Mouse (Mus musculus) 416B (cell line): Measurements from ENCODE around the gene Amfr.

Experiments used
- DNase-seq: peaks from one replicate; pipeline ENCODE4 v3.0.0; 2011; ENCODE audit warnings: low read depth

Amfr gene

DNA sequence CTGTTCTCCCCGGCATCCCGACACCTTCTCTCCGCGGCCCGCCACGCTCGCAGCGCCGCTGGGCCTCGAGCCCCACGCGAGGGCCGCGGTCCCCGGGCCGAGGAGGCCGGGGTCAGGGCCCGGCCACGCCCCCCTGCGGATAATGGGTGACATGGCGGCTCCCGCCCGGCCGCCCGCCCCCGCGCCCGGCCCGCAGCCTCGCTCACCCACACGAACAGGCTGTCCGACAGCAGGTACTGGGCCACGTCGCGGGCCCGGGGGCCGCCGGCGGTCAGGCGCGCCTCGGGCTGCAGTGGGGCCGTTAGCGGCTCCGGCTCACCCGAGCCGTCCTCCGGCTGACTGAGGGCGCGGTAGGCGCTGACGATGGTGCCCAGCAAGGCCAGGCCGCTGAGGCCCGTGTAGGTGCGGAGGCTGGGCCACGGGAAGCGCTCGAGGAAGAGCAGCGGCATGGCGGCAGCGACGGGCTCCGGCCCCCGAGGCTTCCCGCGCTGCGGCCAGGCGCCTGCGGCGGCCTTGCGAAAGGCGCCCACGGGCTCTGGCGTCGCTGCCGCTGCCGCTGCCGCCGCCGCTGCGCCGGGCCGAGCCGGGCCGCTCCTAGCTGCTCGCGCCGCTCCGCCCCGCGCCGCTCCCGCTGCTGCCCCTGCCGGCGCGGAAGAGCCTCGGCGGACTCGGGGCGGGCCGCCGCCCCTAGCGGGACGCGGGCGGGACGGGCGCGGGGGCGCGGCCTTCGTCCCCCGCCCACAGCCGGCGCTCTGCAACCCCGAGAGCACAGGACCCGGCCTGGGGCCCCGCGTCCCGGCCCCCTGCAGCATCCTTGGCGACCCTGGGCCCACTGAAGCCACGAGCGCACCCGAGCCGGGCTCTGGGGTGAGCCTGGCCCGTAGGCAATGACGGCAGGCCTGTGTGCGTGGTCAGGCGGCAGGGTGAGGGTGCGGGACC lies at the start of gene Amfr:
TSS of gene Amfr (minus strand) at position 830 of the 939 bp plus-strand sequence.
- peak; percentile 52 for DNase-seq

DNA sequence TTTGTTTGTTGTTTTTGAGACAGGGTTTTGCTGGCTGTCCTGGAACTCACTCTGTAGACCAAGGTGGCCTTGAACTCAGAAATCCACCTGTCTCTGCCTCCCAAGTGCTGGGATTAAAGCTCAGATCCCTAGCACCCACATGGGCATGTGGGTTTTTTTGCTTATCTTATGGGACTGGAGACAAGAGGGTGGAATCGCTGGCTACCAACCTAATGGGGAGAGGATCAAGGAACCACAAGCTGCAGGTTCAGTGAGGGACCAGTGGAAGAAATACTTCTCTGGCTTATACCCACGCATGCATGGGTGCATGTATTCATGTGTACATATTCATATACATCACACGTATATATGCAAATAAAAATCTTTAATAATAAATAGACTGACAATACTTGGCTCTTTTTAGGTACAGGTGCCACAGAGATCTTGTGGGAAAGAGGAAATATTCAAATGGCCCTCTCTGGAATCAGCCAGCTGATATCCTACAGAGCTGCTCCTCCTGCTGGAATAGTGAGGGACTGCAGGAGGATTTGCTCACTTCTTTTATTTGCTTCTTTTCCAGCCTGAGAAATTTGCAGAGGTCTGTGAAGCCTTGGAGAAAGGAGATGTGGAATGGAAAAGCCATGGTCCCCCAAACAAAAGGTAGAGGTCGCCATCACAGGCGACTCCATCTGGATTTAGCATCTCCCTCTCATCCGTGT lies 44.7 kb upstream of the Amfr start:
- DNase-seq: peak; percentile 45

DNA sequence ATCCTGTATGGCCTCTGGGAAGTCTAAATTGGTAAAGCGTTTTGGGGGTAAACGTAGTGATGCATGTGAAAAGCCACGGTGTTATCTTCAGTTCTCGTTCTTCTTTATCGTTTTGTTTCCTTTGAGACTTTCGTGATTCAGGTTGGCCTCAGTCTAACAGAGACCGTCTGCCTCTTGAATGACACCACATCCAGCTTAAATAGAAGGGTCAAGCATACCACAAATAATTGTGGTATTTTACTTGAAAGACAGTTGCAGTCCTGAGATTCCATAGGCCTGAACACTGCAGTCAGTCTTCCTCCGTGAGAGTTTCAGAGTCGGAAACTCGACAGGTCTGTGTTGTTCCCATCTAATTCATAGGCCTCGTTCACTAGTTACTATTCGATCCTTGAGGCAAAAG lies 40.1 kb upstream of the Amfr start:
- no peak for DNase-seq

DNA sequence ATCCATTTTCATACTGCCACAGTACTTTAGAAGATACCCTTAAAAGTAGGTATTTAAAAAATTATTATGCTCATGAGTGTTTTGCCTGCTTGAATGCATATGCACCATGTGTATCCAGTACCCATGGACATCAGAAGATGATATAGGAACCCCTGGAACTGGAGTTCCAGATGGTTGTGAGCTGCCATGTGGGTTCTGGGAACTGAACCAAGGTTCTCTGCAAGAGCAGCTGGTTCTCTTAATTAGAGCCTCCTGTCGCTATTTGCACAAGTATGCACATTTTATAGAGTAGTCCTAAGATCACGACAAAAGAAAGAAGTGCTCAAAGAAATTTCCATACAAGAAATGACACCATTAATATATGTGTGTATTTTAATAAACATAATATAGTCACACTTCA lies 35.2 kb upstream of the Amfr start:
- no peak for DNase-seq

DNA sequence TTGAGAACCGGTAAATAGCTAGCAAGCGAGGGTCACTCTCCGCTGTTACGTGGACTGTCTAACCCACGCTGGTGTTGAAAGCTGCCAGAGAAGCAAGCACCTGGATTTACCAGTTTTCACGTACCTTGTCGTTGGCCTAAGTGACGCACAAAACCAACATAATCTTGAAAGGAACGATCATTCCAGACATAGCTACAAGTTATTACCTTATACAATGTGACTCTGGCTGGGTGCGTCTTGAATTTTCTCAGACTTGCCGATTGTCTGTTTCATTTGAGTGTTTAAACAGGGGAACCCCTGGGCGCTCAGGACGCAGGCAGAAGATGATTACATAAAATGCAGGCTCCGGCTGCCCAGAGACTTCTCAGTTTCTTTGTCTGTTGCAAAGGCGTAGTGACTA lies 25.2 kb upstream of the Amfr start:
- DNase-seq: peak; percentile 26

DNA sequence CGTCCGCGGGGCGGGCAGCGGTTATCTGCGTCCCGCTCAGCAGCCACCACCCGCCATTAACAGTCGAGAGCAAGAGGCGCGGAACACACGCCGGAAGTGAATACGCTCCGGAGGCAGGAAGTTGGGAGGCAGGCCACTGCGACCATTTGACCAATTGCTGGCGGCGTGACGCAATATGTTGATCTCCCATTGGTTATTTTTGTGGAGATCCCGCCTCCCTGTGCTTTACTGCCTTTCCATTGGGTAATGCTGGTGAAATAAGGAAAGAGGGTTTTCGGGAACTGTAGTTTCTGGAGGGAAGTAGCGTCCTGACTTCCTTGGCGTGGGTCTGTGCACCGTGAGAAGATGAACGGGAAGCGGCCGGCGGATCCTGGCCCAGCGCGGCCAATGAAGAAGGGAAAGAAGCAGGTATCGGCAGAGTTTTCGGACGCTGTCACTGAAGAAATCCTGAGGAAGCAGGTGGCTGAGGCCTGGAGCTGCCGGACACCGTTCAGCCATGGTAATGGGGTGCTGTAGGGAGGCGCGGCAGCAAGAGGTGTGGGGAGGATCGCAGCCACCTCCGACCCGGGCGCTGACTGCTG lies 24.4 kb upstream of the Amfr start, which contains the start of the genes Nudt21 and Ogfod1:
TSS of gene Nudt21 (minus strand) at position 88 of the 581 bp plus-strand sequence.
TSS of gene Ogfod1 (plus strand) at position 255 of the 581 bp plus-strand sequence.
- DNase-seq: peak; percentile 99

DNA sequence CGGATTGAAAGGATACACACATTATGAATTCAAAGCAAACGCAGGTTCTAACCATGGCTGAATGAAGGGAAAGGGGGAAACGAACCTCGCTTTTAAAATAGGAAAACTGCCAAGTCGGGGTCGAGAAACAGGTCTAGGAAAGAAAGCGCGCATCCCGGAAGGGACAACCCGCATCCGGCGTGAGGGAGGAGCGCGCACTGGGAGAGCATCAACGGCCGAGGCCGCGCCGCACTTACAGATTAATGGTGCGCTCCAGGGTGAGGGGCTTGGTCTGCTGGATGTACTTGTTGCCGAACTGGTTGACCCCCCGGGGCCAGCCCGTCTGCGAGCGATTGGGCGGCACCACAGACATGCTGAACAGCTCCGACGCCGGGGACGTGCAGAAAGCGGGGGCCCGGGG lies 23.9 kb upstream of the Amfr start:
- DNase-seq: peak; percentile 80

DNA sequence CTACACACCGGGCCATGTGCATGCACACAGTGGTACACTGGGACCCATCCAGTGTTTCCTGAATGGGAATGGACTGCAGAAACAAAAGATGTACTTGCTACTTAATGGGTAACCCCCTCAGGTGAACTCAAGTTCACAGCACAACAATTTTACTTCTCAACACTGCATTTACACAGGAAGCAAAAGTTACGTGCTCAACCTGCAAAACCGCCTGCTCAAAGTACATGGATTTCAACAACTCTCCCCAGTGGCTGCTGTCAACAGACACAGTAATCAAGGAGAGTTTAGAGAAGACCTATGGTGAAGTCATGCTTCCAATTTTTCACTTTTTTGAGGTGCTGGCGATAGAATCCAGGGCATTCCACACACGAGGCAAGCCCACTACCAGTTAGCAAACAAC lies 22.6 kb upstream of the Amfr start:
- DNase-seq: no peak

DNA sequence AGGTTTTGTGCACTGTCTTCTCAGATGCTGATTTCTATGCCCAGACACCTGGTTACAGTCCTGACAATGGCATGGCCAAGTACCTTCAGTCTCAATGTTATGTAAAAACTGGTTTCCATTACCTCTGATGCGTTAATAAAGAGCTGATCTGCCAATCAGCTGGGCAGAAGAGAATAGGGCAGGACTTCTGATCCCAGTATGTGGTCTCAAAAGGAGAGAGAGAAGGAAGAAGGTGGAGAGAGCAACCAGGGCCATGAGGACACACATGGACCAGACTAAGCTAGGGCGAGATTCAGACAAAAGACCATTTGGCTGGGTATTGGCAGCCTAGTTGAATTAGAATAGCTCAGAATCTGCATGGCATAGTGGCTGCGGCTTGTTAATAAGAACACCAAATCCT lies 21.0 kb upstream of the Amfr start:
- DNase-seq: no peak

DNA sequence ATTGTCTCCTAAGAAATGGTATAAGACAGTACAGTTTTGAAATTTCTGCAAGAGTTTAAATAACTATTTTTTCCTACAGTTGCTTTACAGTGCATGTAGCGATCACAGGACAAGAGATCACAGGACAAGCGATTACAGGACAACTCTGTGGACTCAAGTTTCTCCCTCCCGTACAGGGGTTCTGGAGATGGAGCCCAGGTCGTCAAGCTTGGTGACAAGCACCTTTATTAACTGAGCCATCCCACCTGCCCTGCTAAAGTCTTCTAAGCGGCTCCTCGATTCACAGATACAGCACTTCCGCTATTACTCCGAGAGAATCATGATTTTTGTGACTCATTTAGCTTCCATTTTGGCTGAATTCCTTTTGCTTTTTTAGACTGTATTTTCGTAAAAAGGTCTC lies 17.1 kb upstream of the Amfr start:
- DNase-seq: no peak

DNA sequence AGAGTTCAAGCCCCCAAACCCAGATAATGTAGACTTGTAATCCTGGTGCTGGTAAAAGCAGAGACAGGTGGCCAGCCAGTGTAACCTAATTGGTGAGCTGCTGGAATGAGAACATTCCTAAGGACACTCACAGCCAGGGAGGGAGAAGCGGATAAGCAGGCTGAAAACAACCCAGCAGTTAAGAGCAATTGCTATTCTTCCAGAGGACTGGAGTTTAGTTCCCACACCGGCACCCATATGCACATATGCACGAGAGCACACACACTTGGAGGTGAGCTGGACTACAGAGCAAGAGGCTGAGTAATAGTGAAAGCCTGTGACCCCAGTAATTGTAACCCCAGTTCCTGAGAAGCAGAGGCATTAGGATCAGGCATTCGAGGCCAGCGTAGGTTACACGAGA lies 11.3 kb upstream of the Amfr start:
- no peak for DNase-seq

DNA sequence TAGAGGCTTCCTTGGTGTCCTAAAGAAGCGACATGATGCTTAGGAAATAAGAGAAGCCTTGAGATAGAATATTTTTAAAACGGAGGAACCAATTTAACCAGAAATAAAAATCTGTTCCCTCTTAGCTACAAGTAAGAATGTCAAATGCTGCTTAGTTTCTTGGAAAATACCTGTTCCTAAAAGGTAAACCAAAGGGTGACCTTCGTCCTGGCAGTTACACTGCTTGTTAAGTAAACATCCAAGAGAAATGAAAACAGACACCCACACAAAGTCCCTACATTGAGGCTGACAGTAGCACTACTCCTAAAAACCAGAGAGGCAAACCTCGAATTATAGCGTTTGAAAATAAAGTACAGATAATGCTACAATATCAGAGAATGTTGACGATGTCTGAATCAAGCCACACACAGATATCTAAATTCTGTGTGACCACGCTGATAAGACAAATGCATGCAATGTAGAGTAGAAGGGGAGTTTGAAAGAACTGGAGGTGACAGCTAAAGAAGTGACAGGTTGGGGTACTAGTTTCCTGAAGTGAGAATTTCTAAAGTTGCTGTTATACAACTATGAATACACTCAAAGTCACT lies 477 bp upstream of the Amfr start:
- no peak for DNase-seq

DNA sequence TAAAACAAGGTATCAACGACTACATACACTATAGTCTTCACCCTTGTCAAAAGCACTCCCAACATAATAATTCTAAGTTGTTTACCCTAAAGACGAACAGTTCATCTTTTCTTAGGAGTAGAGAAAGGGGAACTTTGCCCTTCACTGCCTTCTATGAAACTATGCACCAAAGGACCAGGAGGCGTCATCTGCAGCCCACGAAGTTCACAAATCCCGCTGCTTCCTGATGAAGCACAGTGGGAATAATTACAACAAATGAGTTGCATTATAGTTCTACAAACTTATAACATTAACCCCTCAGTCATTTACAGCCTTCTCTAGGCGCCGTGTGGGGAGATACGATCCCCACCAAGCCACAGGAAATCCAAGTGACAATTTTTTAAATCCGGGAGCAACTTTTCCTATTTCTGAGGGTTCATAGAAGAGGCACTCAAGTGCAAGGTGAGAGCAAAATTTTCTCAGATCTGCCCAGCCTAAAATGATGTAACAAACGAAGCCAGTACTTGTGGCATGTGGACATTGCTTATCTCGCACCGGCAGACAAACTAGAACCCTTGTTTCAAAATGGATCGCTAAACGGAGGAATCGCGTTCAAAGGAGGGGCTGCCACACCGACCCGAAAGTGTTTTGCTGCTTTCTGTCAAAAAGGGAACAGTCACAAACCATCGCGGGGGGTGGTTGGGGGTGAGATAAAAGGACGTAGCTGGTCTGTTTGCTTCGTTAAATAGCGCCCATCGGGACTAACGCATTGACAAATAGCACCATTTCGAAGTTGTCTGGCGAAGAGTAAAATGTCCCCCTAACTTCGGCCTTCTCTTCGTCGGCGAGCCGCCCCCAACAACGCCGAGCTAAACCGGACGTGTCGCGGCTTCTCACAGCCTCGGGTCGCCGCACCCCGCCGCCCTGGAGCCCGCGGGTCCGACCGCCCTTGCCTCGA lies 1.3 kb downstream of the Amfr start:
- peak; percentile 61 for DNase-seq

DNA sequence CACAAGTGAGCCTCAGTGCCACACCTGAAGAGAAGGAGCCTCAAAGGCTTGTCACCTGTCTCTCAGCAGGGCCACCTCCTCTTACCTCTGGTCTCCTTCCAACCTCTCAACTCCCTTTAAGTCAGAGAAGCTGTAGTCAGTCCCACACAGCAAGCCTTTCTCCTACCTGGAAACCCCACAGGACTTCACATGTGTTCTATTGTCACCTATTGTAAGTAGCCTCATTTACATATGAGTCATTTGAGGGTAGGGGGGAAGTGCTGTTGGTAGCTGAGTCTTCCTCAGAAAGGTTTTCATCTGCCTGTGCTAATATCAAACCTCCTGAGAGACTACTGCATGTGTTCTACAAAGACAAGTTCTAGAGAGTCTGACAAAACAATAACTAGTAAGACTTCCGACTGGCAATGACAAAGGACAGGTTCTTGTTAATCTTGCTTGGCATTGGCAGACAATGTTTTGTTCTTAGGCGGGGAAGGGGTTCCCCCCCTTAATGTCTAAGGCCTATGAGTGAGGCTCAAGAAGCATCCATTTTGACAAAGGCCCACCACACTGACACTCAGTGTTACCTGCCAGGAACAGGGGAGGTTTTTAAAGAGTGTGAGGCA lies 2.4 kb downstream of the Amfr start:
- DNase-seq: peak; percentile 47

DNA sequence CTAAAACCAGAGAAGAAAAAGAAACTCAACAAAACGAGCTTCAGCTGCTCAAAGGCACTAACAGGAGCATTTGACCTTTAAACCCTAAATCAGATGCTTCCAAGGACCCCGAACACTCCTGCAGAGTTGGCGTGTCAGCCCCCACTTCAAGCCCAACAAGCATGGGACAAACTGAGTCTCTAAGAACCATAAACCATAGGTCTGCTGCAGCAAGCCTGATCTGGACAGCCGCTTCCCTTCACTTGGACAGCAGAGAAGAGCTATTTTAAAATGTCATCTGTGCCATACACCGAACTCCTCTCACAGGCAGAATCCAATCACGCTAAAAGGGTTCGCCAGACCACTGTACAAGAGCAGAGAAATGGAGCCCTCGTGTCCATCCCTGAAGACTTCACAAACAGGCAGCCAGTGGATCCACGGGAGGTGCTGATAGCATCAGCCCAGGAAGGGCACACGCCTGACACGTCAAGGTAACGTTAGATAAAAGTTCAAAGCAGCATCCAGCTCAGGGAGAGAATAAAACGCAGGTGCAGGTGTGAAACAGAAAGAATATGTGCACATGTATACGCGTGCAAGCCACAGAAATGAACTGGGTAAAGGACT lies 3.3 kb downstream of the Amfr start:
- DNase-seq: no peak

DNA sequence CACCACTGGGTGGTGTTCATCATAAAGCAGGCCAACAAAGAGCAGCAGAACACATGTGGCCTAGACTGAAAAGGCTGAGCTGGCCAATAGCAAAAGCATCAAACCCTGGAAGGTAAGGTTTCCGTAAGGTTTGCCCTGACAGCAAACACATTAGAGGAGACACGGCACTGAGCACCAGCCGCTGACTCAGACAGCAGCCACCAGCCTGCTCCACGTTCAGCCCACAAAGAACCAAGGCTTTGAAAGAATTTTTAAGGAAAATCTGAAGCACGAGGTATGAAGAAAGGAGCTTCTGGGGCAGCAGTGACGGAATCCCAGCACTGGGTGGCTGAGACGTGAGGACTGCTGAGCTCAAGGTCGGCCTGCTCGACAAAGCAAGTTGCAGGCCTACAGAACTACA lies 8.5 kb downstream of the Amfr start:
- DNase-seq: no peak

DNA sequence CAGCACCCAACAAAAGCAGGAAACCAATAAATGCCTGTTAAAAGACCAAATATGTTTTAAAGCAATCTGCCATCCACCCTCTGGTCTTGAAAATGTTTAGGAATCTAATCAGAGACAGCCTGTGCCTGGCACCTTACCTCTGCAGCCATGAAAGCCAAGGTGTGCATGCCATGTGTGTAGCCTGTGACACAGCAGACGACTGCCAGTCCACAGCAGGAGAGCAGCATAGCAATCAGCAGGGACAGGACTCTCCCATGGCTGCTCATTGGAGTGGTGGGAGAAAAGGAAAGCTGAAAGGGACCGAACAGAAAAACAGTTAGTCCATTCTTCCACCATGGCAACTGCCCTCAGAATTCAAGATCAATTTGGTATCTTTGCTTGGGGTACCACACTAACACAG lies 13.7 kb downstream of the Amfr start:
- DNase-seq: no peak

DNA sequence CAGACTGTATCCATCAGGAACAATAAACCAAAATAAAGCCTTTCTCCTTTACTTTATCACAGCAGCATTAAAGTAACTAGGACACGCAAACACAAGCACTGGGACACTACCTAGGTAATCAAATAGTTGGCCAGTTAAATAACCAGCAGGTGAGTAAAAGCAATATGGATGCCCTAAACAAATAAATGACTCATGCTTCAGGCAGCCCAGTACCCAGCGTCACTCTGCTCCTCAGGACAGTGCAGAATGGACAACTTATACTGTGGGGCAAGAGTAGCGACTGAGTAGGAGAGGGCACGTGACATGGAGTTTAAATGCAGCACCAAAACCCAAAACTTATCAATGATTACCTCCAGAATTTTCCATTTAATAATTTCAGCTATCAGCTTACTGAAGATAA lies 22.9 kb downstream of the Amfr start:
- DNase-seq: no peak

DNA sequence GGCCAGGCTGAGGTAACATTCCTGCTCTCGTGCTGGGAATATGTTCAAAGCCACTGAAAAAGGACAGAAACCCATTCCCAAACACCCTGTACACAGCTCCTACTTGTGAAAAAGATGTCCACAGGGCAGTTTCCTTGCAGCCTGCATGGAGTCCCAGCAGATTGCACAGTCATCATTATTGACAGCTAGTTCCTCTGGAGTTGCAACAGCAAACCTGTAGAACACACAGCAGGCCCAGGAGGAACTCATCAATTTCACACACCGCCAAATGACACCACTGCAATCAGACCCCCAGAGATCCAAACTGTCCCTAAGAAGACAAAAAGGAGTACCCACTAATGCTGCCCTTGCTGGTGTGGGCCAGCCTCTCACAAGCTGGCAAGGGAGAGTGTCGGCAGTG lies 27.9 kb downstream of the Amfr start:
- no peak for DNase-seq

DNA sequence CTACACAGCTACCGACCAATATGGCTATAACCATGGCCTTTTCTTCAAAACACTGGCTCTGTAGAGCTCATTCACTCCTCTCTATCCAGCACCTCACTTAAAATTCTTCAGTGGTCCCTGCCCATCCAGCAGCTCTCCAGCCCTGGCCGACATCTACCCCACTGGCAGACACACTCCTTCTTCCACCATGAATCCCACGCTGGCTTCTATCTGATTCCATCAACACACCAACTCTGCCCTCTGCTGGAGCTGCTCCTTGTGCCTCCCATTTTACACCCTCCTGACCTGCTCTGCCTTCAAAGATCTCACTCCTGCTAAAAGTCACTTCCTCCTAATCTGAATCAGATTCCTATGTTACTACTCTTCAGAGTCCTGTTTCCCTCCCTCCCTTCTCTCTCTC lies 28.8 kb downstream of the Amfr start:
- DNase-seq: no peak
